Mouse (Mus musculus): ENCODE measurements around the gene Vmn1r223. TPM values are rescaled to one million over a fixed set of nuclear protein-coding genes. Genes with fewer than 3 reads are reported as not detected.
A peak's percentile ranks its signal among the peaks of the same experiment; 100 is the strongest.
"Not testable (repeated sequence)": the region's sequence is repeated elsewhere in the genome, so short reads cannot be mapped to it uniquely, and the experiment has no call there.

Vmn1r223 gene
- total RNA-seq (2017), result not detected in 2 replicates

GRCm38 (mm10) chr13:23246834-23247233 lies at the start of gene Vmn1r223:
Vmn1r223 (plus strand) TSS chr13:23247134.
- not testable (repeated sequence) for ATAC-seq (replicated peaks in 1 of 2; ENCODE audit: insufficient read depth in 1 of 2, low FRiP score in 2 of 2, low TSS enrichment in 1 of 2, low read depth in 1 of 2, poor library complexity in 2 of 2, severe bottlenecking in 2 of 2)

- ATAC-seq (replicated peaks in 1 of 2; ENCODE audit: insufficient read depth in 1 of 2, low FRiP score in 2 of 2, low TSS enrichment in 1 of 2, low read depth in 1 of 2, poor library complexity in 2 of 2, severe bottlenecking in 2 of 2), result not testable (repeated sequence)
Observed at GRCm38 (mm10) chr13:23203885-23204284, 43.0 kb upstream of the Vmn1r223 start.

DNA sequence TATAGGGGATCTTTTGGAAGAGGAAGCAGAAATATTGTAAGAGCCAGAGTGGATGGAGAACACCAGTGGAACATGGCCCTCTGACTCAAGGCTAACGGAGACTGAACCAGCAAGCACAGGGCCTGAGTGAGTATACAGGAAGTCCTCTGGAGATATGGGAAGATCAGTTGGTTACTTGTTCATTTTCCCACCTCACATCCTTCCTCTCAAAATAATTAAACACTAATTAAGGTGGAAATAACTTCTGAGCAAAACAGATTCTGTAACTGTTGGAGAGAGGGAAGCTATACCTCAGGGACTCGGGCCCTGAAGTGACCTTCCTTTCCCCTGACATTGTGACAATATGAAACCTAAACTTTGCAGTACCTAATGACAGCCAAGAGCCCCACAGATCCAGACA lies 33.1 kb upstream of the Vmn1r223 start, which contains the start of gene Vmn1r221:
Vmn1r221 (plus strand) TSS at position 301 of the 400 bp plus-strand sequence.
- ATAC-seq (replicated peaks in 1 of 2; ENCODE audit: insufficient read depth in 1 of 2, low FRiP score in 2 of 2, low TSS enrichment in 1 of 2, low read depth in 1 of 2, poor library complexity in 2 of 2, severe bottlenecking in 2 of 2), result not testable (repeated sequence)

GRCm38 (mm10) chr13:23235847-23236246 lies 11.1 kb upstream of the Vmn1r223 start, which contains the start of gene Vmn1r222:
Vmn1r222 (minus strand) TSS chr13:23235947.
- ATAC-seq (replicated peaks in 1 of 2; ENCODE audit: insufficient read depth in 1 of 2, low FRiP score in 2 of 2, low TSS enrichment in 1 of 2, low read depth in 1 of 2, poor library complexity in 2 of 2, severe bottlenecking in 2 of 2), result not testable (repeated sequence)

DNA sequence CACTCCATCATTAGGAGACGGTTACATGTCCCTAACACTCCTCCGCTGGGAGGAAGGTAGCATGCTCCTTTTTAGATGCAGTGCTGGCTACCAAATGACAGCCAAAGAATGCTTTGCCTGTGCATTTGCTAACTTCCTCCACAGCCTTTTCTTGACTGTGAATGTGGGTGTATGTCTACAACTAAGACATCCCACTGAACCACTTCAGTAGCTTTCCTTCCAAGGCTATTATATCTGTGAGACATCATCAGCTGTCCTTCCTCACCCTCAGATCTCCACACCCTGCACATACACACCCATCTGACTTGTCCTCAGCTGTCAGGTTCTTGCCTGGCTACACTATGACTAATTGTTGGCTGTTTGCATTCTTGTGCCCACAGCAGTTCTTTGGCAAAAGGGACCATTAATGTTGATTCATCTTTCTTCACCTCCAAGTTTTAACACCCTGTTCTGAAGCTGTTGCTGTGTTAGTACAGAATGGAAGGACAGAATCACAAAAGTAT lies 11.7 kb downstream of the Vmn1r223 start:
- no peak for ATAC-seq (replicated peaks in 1 of 2; ENCODE audit: insufficient read depth in 1 of 2, low FRiP score in 2 of 2, low TSS enrichment in 1 of 2, low read depth in 1 of 2, poor library complexity in 2 of 2, severe bottlenecking in 2 of 2)

- ATAC-seq (replicated peaks in 1 of 2; ENCODE audit: insufficient read depth in 1 of 2, low FRiP score in 2 of 2, low TSS enrichment in 1 of 2, low read depth in 1 of 2, poor library complexity in 2 of 2, severe bottlenecking in 2 of 2), result not testable (repeated sequence)
Observed at GRCm38 (mm10) chr13:23268606-23269005, 21.7 kb downstream of the Vmn1r223 start.

GRCm38 (mm10) chr13:23269127-23269526 lies 22.2 kb downstream of the Vmn1r223 start:
- ATAC-seq (replicated peaks in 1 of 2; ENCODE audit: insufficient read depth in 1 of 2, low FRiP score in 2 of 2, low TSS enrichment in 1 of 2, low read depth in 1 of 2, poor library complexity in 2 of 2, severe bottlenecking in 2 of 2), result not testable (repeated sequence)

GRCm38 (mm10) chr13:23269681-23270080 lies 22.7 kb downstream of the Vmn1r223 start:
- ATAC-seq (replicated peaks in 1 of 2; ENCODE audit: insufficient read depth in 1 of 2, low FRiP score in 2 of 2, low TSS enrichment in 1 of 2, low read depth in 1 of 2, poor library complexity in 2 of 2, severe bottlenecking in 2 of 2), result no peak

DNA sequence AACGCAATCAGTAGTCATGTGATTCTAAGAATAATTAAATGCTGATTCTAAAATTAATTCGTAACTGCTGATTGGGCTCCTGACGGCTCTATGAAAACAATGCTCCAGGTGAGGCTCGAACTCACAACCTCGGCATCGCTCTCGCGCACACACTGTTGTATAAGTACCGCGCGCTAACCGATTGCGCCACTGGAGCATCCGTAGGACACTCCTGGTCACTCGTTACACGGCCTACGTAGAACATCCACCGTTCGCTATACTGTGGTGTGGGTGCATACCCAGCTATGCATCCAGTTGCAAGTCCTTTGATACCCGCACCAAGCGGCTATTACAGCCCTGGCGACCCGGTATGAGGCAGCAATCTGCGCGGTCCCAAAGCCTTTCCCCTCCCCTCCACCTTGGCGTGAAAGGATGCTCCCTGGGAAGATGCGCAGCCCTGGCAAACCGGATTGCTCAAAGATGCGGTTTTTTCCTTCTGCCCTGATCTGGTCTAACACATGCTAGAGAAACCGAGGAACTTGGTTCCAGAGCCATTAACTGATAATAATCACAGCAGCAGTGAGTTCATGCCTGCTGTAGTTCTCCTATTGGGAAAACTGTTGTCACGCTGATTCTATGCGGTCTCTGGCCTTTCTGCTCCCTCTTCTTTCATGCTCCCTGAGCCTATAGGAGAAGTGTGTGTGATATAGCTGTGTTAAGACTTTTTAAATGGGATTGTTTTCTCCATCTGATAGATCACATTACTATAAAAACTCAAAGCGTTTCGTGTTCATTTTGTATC lies 23.6 kb downstream of the Vmn1r223 start:
- ATAC-seq (replicated peaks in 1 of 2; ENCODE audit: insufficient read depth in 1 of 2, low FRiP score in 2 of 2, low TSS enrichment in 1 of 2, low read depth in 1 of 2, poor library complexity in 2 of 2, severe bottlenecking in 2 of 2), result no peak

GRCm38 (mm10) chr13:23279576-23279975 lies 32.6 kb downstream of the Vmn1r223 start:
- no peak for ATAC-seq (replicated peaks in 1 of 2; ENCODE audit: insufficient read depth in 1 of 2, low FRiP score in 2 of 2, low TSS enrichment in 1 of 2, low read depth in 1 of 2, poor library complexity in 2 of 2, severe bottlenecking in 2 of 2)

DNA sequence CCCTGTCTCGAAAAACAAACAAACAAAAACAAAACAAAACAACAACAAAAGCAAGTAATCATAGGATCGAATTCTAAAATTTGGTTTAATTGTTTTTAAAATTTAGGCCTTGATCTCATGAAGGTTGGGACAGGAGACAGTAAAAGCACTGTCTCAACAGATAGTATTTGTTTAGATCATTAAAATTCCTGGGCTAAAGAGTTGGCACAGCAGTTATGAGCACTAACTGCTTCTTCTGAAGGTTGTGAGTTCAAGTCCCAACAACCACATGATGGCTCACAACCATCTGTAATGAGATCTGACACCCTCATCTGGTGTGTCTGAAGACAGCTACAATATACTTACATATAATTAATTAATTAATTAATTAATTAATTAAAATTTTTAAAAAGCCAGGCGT lies 33.1 kb downstream of the Vmn1r223 start:
- no peak for ATAC-seq (replicated peaks in 1 of 2; ENCODE audit: insufficient read depth in 1 of 2, low FRiP score in 2 of 2, low TSS enrichment in 1 of 2, low read depth in 1 of 2, poor library complexity in 2 of 2, severe bottlenecking in 2 of 2)

- ATAC-seq (replicated peaks in 1 of 2; ENCODE audit: insufficient read depth in 1 of 2, low FRiP score in 2 of 2, low TSS enrichment in 1 of 2, low read depth in 1 of 2, poor library complexity in 2 of 2, severe bottlenecking in 2 of 2), result no peak
Observed at GRCm38 (mm10) chr13:23285191-23285920, 38.4 kb downstream of the Vmn1r223 start.

DNA sequence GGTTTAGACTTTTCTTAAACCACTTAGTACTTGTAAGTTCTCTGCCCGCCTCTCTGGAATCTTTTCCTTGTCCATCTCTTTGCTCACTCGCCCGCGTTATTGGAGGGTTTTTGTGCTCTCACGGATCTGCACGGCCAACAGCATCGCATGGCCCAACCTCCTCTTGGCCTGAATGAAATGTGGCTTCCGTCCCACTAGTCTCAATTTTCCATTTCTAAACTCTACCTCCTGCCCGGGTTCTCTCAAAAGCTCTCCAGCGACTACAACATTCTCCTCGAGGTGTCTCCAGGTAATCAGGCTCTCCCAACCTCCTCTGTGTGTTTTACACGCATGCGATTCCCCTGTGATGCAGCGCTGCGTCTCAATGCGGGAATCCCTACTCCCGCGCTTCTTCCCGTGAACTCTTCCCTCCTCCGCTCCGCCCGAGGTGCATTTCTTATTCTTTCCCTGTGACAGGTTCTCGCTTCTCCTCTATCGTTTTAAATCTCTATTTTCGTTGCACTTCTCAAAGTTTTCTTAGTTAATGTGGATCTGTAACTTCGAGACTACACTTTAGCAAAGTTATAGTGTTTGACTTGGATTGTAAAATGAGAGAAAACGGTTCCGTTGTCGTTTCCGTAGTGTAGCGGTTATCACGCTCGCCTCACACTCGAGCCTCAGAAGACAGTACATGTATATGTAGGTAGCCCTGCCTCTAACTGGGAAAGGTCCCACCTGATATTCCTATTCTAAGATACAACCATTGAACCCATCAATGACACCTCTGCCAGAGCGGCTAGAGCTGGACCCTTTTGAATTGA lies 39.2 kb downstream of the Vmn1r223 start:
- ATAC-seq (replicated peaks in 1 of 2; ENCODE audit: insufficient read depth in 1 of 2, low FRiP score in 2 of 2, low TSS enrichment in 1 of 2, low read depth in 1 of 2, poor library complexity in 2 of 2, severe bottlenecking in 2 of 2), result peak; percentile 39 to 40; a peak in 3 of 4 replicates

GRCm38 (mm10) chr13:23286721-23287362 lies 39.9 kb downstream of the Vmn1r223 start:
- ATAC-seq (replicated peaks in 1 of 2; ENCODE audit: insufficient read depth in 1 of 2, low FRiP score in 2 of 2, low TSS enrichment in 1 of 2, low read depth in 1 of 2, poor library complexity in 2 of 2, severe bottlenecking in 2 of 2), result 0 out of 4 replicates have a peak, but pooled peaks of 1 of the 2 experiments have one; percentile 22

GRCm38 (mm10) chr13:23297737-23298136 lies 50.8 kb downstream of the Vmn1r223 start:
- no peak for ATAC-seq (replicated peaks in 1 of 2; ENCODE audit: insufficient read depth in 1 of 2, low FRiP score in 2 of 2, low TSS enrichment in 1 of 2, low read depth in 1 of 2, poor library complexity in 2 of 2, severe bottlenecking in 2 of 2)

GRCm38 (mm10) chr13:23298445-23299232 lies 51.7 kb downstream of the Vmn1r223 start:
- 0 out of 4 replicates have a peak, but pooled peaks of 1 of the 2 experiments have one; percentile 10 for ATAC-seq (replicated peaks in 1 of 2; ENCODE audit: insufficient read depth in 1 of 2, low FRiP score in 2 of 2, low TSS enrichment in 1 of 2, low read depth in 1 of 2, poor library complexity in 2 of 2, severe bottlenecking in 2 of 2)

Measured in hematopoietic stem cell, adult 5-6 weeks (primary cell).